Comparison of ENCODE assay signal across 9 mouse cellular contexts in the genomic region with DNA sequence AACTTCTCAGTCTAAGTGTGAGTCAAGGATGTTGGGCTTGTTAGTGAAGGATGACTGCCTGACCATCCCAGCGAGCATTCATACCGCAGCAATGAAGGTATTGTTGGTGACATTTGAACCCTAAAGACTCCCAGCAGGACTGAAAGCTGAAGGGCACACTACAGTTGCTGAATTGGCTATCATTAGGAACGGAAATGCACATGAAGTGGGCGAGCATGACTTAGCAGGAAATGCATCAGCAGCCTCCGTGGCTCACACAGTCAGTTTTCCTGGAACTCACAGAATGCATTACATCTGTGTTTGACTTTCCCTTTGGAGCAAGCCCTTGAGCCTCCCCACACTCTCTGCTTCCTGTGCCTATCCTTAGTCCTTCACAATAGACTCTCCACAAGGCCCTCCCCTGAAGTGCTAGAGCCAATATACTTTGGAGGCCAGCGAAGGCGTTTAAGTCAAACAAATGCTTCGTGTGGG.
DNase-seq lines count a peak whose midpoint lies in the region; ATAC-seq lines count a peak whose summit lies in the region.
"Had no signal": no experiment of that assay in that cellular context is flagged by ENCODE, and none has a peak within 500 bp of the region (broad histone marks: within the 10 kb centered on the region; RNA-seq: fewer than 3 reads in every experiment).

No protein-coding gene starts in this region.

- H3K36me3 ChIP-seq in heart, embryonic 12.5 days = no peaks in the 10 kb centered on the region
- no peaks in the 10 kb centered on the region for H3K36me3 ChIP-seq in liver, embryonic 13.5 days
- no peaks in the 10 kb centered on the region for H3K36me3 ChIP-seq in stomach, embryonic 16.5 days (ENCODE audit: control insufficient read depth, insufficient read depth, low read length)

- peak; percentile 11 for DNase-seq in kidney, adult 11 months
- no peak for DNase-seq in kidney, postnatal 25 days
- peak; percentile 3 for DNase-seq in liver, embryonic 13.5 days
- DNase-seq in urinary bladder, adult 2 months (ENCODE audit: low spot score) = no peak
- no peak for DNase-seq in left cerebral cortex, postnatal 36 days (ENCODE audit: low spot score in 2 of 2)
- no peak for DNase-seq in cerebellum, postnatal 36 days

- no peak overlapping the region for H3K4me3 ChIP-seq in heart, embryonic 12.5 days
- no peak overlapping the region for H3K4me3 ChIP-seq in liver, embryonic 13.5 days (replicated peaks)
- no peak overlapping the region for H3K4me3 ChIP-seq in stomach, embryonic 16.5 days (replicated peaks; ENCODE audit: low read length)

- no peak overlapping the region for H3K4me2 ChIP-seq in heart, embryonic 12.5 days
- H3K4me2 ChIP-seq in liver, embryonic 13.5 days = no peak overlapping the region
- H3K4me2 ChIP-seq in stomach, embryonic 16.5 days (ENCODE audit: low read depth, low read length) = no peak overlapping the region

- peak overlapping the region; percentile 13; the same call in 1 of the 2 replicates for H3K27ac ChIP-seq in heart, embryonic 12.5 days (ENCODE audit: poor library complexity, severe bottlenecking)
- no peak overlapping the region for H3K27ac ChIP-seq in liver, embryonic 13.5 days
- no peak overlapping the region for H3K27ac ChIP-seq in stomach, embryonic 16.5 days (ENCODE audit: low read length)

- intact Hi-C loops in left cerebral cortex, postnatal 36 days (cut with DNase I) = no loop called here

- H3K27me3 ChIP-seq in heart, embryonic 12.5 days (replicated peaks) = no peaks in the 10 kb centered on the region
- no peaks in the 10 kb centered on the region for H3K27me3 ChIP-seq in liver, embryonic 13.5 days
- no peaks in the 10 kb centered on the region for H3K27me3 ChIP-seq in stomach, embryonic 16.5 days (ENCODE audit: control insufficient read depth, insufficient read depth, low read length)
- H3K27me3 ChIP-seq: Patski had no signal

- H3K4me1 ChIP-seq in heart, embryonic 12.5 days (replicated peaks) = peaks cover 13% of the 10 kb centered on the region
- H3K4me1 ChIP-seq in liver, embryonic 13.5 days (replicated peaks) = peaks cover 8% of the 10 kb centered on the region; the same call in 1 of the 2 replicates
- 0 out of 2 replicates have a peak, but pooled peaks cover 6% of the 10 kb centered on the region for H3K4me1 ChIP-seq in stomach, embryonic 16.5 days (ENCODE audit: control insufficient read depth, insufficient read depth, low read length)

- no peak overlapping the region for H3K9ac ChIP-seq in heart, embryonic 12.5 days
- no peak overlapping the region for H3K9ac ChIP-seq in liver, embryonic 13.5 days
- no peak overlapping the region for H3K9ac ChIP-seq in stomach, embryonic 16.5 days (ENCODE audit: low read length)

- 54% methylated on average over 8 of the region's 8 CpGs for WGBS in heart, embryonic 12.5 days
- WGBS in liver, embryonic 13.5 days (ENCODE audit: insufficient replicate concordance) = 24% methylated on average over 8 of the region's 8 CpGs
- 41% methylated on average over 8 of the region's 8 CpGs for WGBS in stomach, embryonic 16.5 days

- ATAC-seq in heart, embryonic 12.5 days (ENCODE audit: insufficient number of reproducible peaks, low FRiP score) = peak; percentile 42; the same call in 1 of the 2 replicates
- ATAC-seq in liver, embryonic 13.5 days (ENCODE audit: low read depth) = peak; percentile 50; the same call in 1 of the 2 replicates
- ATAC-seq in stomach, embryonic 16.5 days (ENCODE audit: insufficient read depth, low FRiP score) = peak; percentile 53
- ATAC-seq: Patski had no signal

- H3K9me3 ChIP-seq in heart, embryonic 12.5 days (replicated peaks) = no peaks in the 10 kb centered on the region
- no peaks in the 10 kb centered on the region for H3K9me3 ChIP-seq in liver, embryonic 13.5 days (replicated peaks)
- H3K9me3 ChIP-seq in stomach, embryonic 16.5 days (replicated peaks; ENCODE audit: control insufficient read depth, low read length) = no peaks in the 10 kb centered on the region

Comparison
In these comparisons a context has a peak if more than half of its experiments do, and no peak if none do; other contexts are left out.
1. DNase-seq: peak in kidney, adult 11 months (single experiment) and liver, embryonic 13.5 days (single experiment); none in kidney, postnatal 25 days (0 of 2), urinary bladder, adult 2 months (single experiment), left cerebral cortex, postnatal 36 days (0 of 2) and cerebellum, postnatal 36 days (0 of 2).
2. Peak in every context shown above with its lines, with median percentiles within 50 percentile points of each other: ATAC-seq.